ENCODE assay signal across 17 mouse cellular contexts in the genomic region with DNA sequence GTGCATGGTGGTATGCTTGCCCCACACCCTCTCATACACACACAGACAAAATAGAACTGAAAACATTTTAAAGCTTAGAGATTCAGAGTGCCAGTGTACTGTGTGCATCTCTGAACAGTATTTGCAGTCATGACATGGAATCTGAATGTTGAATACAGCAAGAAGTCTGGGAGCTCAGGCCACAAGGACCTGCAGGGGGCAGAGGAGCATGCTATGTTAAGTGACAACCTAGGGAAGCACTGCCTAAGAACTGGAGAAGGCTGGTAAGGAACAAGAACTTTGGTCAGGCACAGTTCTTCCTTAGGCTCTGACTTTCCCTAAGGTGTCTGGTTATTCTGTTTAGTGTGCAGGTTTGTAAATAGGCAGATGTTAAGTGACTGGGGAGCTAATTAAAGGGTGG. TPM values are rescaled to one million over a fixed set of nuclear protein-coding genes. Genes with fewer than 3 reads are reported as not detected.
DNase-seq lines count a peak whose midpoint lies in the region; ATAC-seq and TF ChIP-seq lines count a peak whose summit lies in the region.
"Had no signal": no experiment of that assay in that cellular context is flagged by ENCODE, and none has a peak within 500 bp of the region (broad histone marks: within the 10 kb centered on the region; RNA-seq: fewer than 3 reads in every experiment).

No protein-coding gene starts in this region.

- ATAC-seq in forebrain, postnatal 0 days: no peak
- no peak for ATAC-seq in forebrain, embryonic 14.5 days
- peak; percentile 41; the same call in 1 of the 2 replicates for ATAC-seq in kidney, postnatal 0 days (replicated peaks; ENCODE audit: low FRiP score, low read depth)
- ATAC-seq in intestine, postnatal 0 days: no peak

- no peak overlapping the region for H3K9ac ChIP-seq in forebrain, postnatal 0 days
- no peak overlapping the region for H3K9ac ChIP-seq in forebrain, embryonic 14.5 days (ENCODE audit: low read length)
- no peak overlapping the region for H3K9ac ChIP-seq in kidney, postnatal 0 days (ENCODE audit: low read depth, low read length)
- no peak overlapping the region for H3K9ac ChIP-seq in intestine, postnatal 0 days (ENCODE audit: low read depth, low read length)
- H3K9ac ChIP-seq: embryonic facial prominence, embryonic 15.5 days; midbrain, embryonic 12.5 days; neural tube, embryonic 13.5 days had no signal

- H3K9me3 ChIP-seq in forebrain, postnatal 0 days (ENCODE audit: low read length): peaks cover 5% of the 10 kb centered on the region; the same call in 1 of the 2 replicates
- 0 out of 2 replicates have a peak, but pooled peaks cover 4% of the 10 kb centered on the region for H3K9me3 ChIP-seq in forebrain, embryonic 14.5 days (replicated peaks; ENCODE audit: control insufficient read depth, low read length)
- H3K9me3 ChIP-seq in kidney, postnatal 0 days (replicated peaks; ENCODE audit: low read length): no peaks in the 10 kb centered on the region
- no peaks in the 10 kb centered on the region for H3K9me3 ChIP-seq in intestine, postnatal 0 days (ENCODE audit: control insufficient read depth)
- H3K9me3 ChIP-seq: embryonic facial prominence, embryonic 15.5 days; midbrain, embryonic 12.5 days had no signal

- peaks cover 34% of the 10 kb centered on the region for H3K36me3 ChIP-seq in forebrain, postnatal 0 days (ENCODE audit: insufficient read depth)
- H3K36me3 ChIP-seq in forebrain, embryonic 14.5 days (ENCODE audit: control insufficient read depth, insufficient read depth, low read length): peaks cover 48% of the 10 kb centered on the region
- H3K36me3 ChIP-seq in kidney, postnatal 0 days (ENCODE audit: insufficient read depth, low read length): peaks cover 31% of the 10 kb centered on the region
- H3K36me3 ChIP-seq in intestine, postnatal 0 days (ENCODE audit: control insufficient read depth, insufficient read depth): peaks cover 27% of the 10 kb centered on the region

- H3K27me3 ChIP-seq in forebrain, postnatal 0 days (ENCODE audit: insufficient read depth, low read length): no peaks in the 10 kb centered on the region
- no peaks in the 10 kb centered on the region for H3K27me3 ChIP-seq in forebrain, embryonic 14.5 days (replicated peaks; ENCODE audit: control insufficient read depth, insufficient read depth, low read length)
- H3K27me3 ChIP-seq in kidney, postnatal 0 days (ENCODE audit: insufficient read depth, low read length): no peaks in the 10 kb centered on the region
- H3K27me3 ChIP-seq in intestine, postnatal 0 days (replicated peaks; ENCODE audit: control insufficient read depth, insufficient read depth, low read length): no peaks in the 10 kb centered on the region
- H3K27me3 ChIP-seq: embryonic facial prominence, embryonic 15.5 days; midbrain, embryonic 12.5 days; neural tube, embryonic 13.5 days had no signal

- H3K27ac ChIP-seq in forebrain, postnatal 0 days (ENCODE audit: low read depth, low read length): no peak overlapping the region
- H3K27ac ChIP-seq in forebrain, embryonic 14.5 days (ENCODE audit: low read depth, low read length): no peak overlapping the region
- peak overlapping the region; percentile 40 for H3K27ac ChIP-seq in kidney, postnatal 0 days
- H3K27ac ChIP-seq in intestine, postnatal 0 days (ENCODE audit: low read depth, low read length): no peak overlapping the region
- H3K27ac ChIP-seq: embryonic facial prominence, embryonic 15.5 days; forebrain, embryonic 10.5 days; midbrain, embryonic 12.5 days; neural tube, embryonic 13.5 days had no signal

- TF ChIP-seq CTCF in forebrain, postnatal 0 days (IDR thresholded peaks at IDR 0.05; ENCODE audit: low read depth): peak; percentile 29; the same call in 1 of the 2 replicates
- TF ChIP-seq CTCF in kidney, postnatal 0 days (IDR thresholded peaks at IDR 0.05; ENCODE audit: low read depth): peak; percentile 55
- TF ChIP-seq CTCF in lung, adult 2 months (IDR thresholded peaks at IDR 0.05; ENCODE audit: insufficient read depth, low read length): peak; percentile 42; the same call in 1 of the 2 replicates
- peak; percentile 57 for TF ChIP-seq CTCF in intestine, postnatal 0 days (IDR thresholded peaks at IDR 0.05; ENCODE audit: low read depth)

- H3K4me1 ChIP-seq in forebrain, postnatal 0 days (ENCODE audit: insufficient read depth): no peaks in the 10 kb centered on the region
- H3K4me1 ChIP-seq in forebrain, embryonic 14.5 days (ENCODE audit: control insufficient read depth, insufficient read depth, low read length): no peaks in the 10 kb centered on the region
- H3K4me1 ChIP-seq in kidney, postnatal 0 days (replicated peaks; ENCODE audit: insufficient read depth, low read length): 0 out of 2 replicates have a peak, but pooled peaks cover 1% of the 10 kb centered on the region
- no peaks in the 10 kb centered on the region for H3K4me1 ChIP-seq in lung, adult 2 months (ENCODE audit: control insufficient read depth, insufficient read depth, low read length)
- no peaks in the 10 kb centered on the region for H3K4me1 ChIP-seq in intestine, postnatal 0 days (replicated peaks; ENCODE audit: control insufficient read depth, insufficient read depth, low read length)
- H3K4me1 ChIP-seq: embryonic facial prominence, embryonic 15.5 days; forebrain, embryonic 10.5 days; midbrain, embryonic 12.5 days; neural tube, embryonic 13.5 days had no signal

- no peak overlapping the region for H3K4me3 ChIP-seq in forebrain, postnatal 0 days (ENCODE audit: low read depth, low read length)
- no peak overlapping the region for H3K4me3 ChIP-seq in forebrain, embryonic 14.5 days (ENCODE audit: low read depth, low read length)
- no peak overlapping the region for H3K4me3 ChIP-seq in kidney, postnatal 0 days (replicated peaks; ENCODE audit: low read depth, low read length)
- no peak overlapping the region for H3K4me3 ChIP-seq in lung, adult 2 months (replicated peaks; ENCODE audit: extremely low read depth, low read depth, low read length)
- H3K4me3 ChIP-seq in intestine, postnatal 0 days (ENCODE audit: low read depth, low read length): no peak overlapping the region
- H3K4me3 ChIP-seq: embryonic facial prominence, embryonic 15.5 days; forebrain, embryonic 10.5 days; midbrain, embryonic 12.5 days; neural tube, embryonic 13.5 days had no signal

- TF ChIP-seq POLR2A in lung, adult 2 months (IDR thresholded peaks at IDR 0.05; ENCODE audit: borderline replicate concordance, extremely low read depth, low read depth, low read length): no peak

- DNase-seq in forebrain, postnatal 0 days: no peak
- no peak for DNase-seq in forebrain, embryonic 14.5 days (ENCODE audit: low spot score)
- no peak for DNase-seq in kidney, postnatal 0 days (ENCODE audit: low spot score)
- no peak for DNase-seq in kidney, adult 8-10 months
- no peak for DNase-seq in lung, adult 2 months
- no peak for DNase-seq in lung, postnatal 4 days
- DNase-seq in spleen, postnatal 14 days (ENCODE audit: low spot score in 2 of 2): no peak
- DNase-seq: cerebellum, postnatal 25 days; gastrocnemius, postnatal 10 days; heart, adult 18-20 months; right cerebral cortex, adult 18-20 months; thymus, postnatal 36 days had no signal

- no peak overlapping the region for H3K4me2 ChIP-seq in forebrain, postnatal 0 days (ENCODE audit: low read depth)
- no peak overlapping the region for H3K4me2 ChIP-seq in forebrain, embryonic 14.5 days (ENCODE audit: low read length)
- no peak overlapping the region for H3K4me2 ChIP-seq in kidney, postnatal 0 days (ENCODE audit: low read length)
- no peak overlapping the region for H3K4me2 ChIP-seq in intestine, postnatal 0 days (replicated peaks; ENCODE audit: low read depth)
- H3K4me2 ChIP-seq: embryonic facial prominence, embryonic 15.5 days; midbrain, embryonic 12.5 days; neural tube, embryonic 13.5 days had no signal

RNA-seq across cellular contexts. Expression of gene Zfp787, which starts 19.3 kb away (rescaled TPM):
- 51.1 and 73.6 TPM in 2 replicates for total RNA-seq in forebrain, postnatal 0 days (2014; rRNA removed)
- 41.0 and 66.1 TPM in 2 replicates for polyA plus RNA-seq in forebrain, postnatal 0 days (2015; fragmentation: Nextera tagmentation; extraction: Ambion mirVana)
- 12.6 and 13.8 TPM in 2 replicates for polyA plus RNA-seq in forebrain, embryonic 14.5 days (2014; fragmentation: Nextera tagmentation; extraction: Ambion mirVana)
- polyA plus RNA-seq in kidney, postnatal 0 days (2015; fragmentation: Nextera tagmentation; extraction: Ambion mirVana): 60.1 and 72.0 TPM in 2 replicates
- polyA plus RNA-seq in lung, adult 2 months (2012; rRNA removed): 38.4 and 44.0 TPM in 2 replicates
- polyA plus RNA-seq in intestine, postnatal 0 days (2015; fragmentation: Nextera tagmentation; extraction: Ambion mirVana): 42.2 and 46.5 TPM in 2 replicates

RNA-seq across cellular contexts. Expression of gene Zfp444, which starts 35.5 kb away (rescaled TPM):
- total RNA-seq in forebrain, postnatal 0 days (2014; rRNA removed): 76.9 and 81.7 TPM in 2 replicates
- polyA plus RNA-seq in forebrain, postnatal 0 days (2015; fragmentation: Nextera tagmentation; extraction: Ambion mirVana): 86.2 and 100 TPM in 2 replicates
- 88.2 and 96.3 TPM in 2 replicates for polyA plus RNA-seq in forebrain, embryonic 14.5 days (2014; fragmentation: Nextera tagmentation; extraction: Ambion mirVana)
- polyA plus RNA-seq in kidney, postnatal 0 days (2015; fragmentation: Nextera tagmentation; extraction: Ambion mirVana): 66.2 and 66.3 TPM in 2 replicates
- polyA plus RNA-seq in lung, adult 2 months (2012; rRNA removed): 35.2 and 36.7 TPM in 2 replicates
- polyA plus RNA-seq in intestine, postnatal 0 days (2015; fragmentation: Nextera tagmentation; extraction: Ambion mirVana): 18.5 and 18.7 TPM in 2 replicates
